Mouse (Mus musculus): ENCODE measurements around the gene Dohh. TPM values are rescaled to one million over a fixed set of nuclear protein-coding genes. Genes with fewer than 3 reads are reported as not detected.

The Dohh gene
- polyA plus RNA-seq, 1 experiment from 2014 or later, result 74.5 TPM

- no peak overlapping the region for H3K4me3 ChIP-seq
- H3K9ac ChIP-seq, result no peak overlapping the region
- 11% methylated on average over 25 of the region's 25 CpGs for WGBS (ENCODE audit: insufficient replicate concordance)
- H3K9me3 ChIP-seq (replicated peaks), result no peaks in the 10 kb centered on the region
- H3K4me2 ChIP-seq, result peak overlapping the region; percentile 64; the same call in 1 of the 2 replicates
- no peak for ATAC-seq
- H3K36me3 ChIP-seq, result peaks cover 8% of the 10 kb centered on the region; the same call in 1 of the 2 replicates
- peaks cover 52% of the 10 kb centered on the region for H3K4me1 ChIP-seq
- peaks cover 96% of the 10 kb centered on the region for H3K27me3 ChIP-seq (replicated peaks)
- H3K27ac ChIP-seq, result no peak overlapping the region; the same call in 1 of the 2 replicates
These were observed 40.2 kb downstream of the Dohh start for GRCm38 (mm10) chr10:81424246-81425051.

GRCm38 (mm10) chr10:81425236-81425850 lies 41.1 kb downstream of the Dohh start:
- H3K9me3 ChIP-seq (replicated peaks), result no peaks in the 10 kb centered on the region
- peaks cover 3% of the 10 kb centered on the region; the same call in 1 of the 2 replicates for H3K36me3 ChIP-seq
- no peak overlapping the region for H3K9ac ChIP-seq
- peaks cover 55% of the 10 kb centered on the region for H3K4me1 ChIP-seq
- 32% methylated on average over 10 of the region's 10 CpGs for WGBS (ENCODE audit: insufficient replicate concordance)
- no peak overlapping the region; the same call in 1 of the 2 replicates for H3K4me3 ChIP-seq
- peaks cover 97% of the 10 kb centered on the region for H3K27me3 ChIP-seq (replicated peaks)
- no peak overlapping the region; the same call in 1 of the 2 replicates for H3K27ac ChIP-seq
- peak overlapping the region; percentile 64 for H3K4me2 ChIP-seq
- ATAC-seq, result no peak

GRCm38 (mm10) chr10:81426081-81426671 lies 41.9 kb downstream of the Dohh start:
- peaks cover 98% of the 10 kb centered on the region for H3K27me3 ChIP-seq (replicated peaks)
- H3K36me3 ChIP-seq, result no peaks in the 10 kb centered on the region
- H3K4me2 ChIP-seq, result peak overlapping the region; percentile 64
- H3K27ac ChIP-seq, result no peak overlapping the region
- peak overlapping the region; percentile 53 for H3K4me3 ChIP-seq
- H3K9me3 ChIP-seq (replicated peaks), result no peaks in the 10 kb centered on the region
- peak overlapping the region; percentile 58 for H3K9ac ChIP-seq
- H3K4me1 ChIP-seq, result peaks cover 63% of the 10 kb centered on the region
- 3% methylated on average over 14 of the region's 33 CpGs for WGBS (ENCODE audit: insufficient replicate concordance)
- ATAC-seq, result no peak

GRCm38 (mm10) chr10:81426897-81427296 lies 42.7 kb downstream of the Dohh start:
- Histone ChIP-seq H3K9ac (peak overlapping the region; percentile 58), H3K9me3 (replicated peaks) (no peaks in the 10 kb centered on the region), H3K4me1 (peaks cover 65% of the 10 kb centered on the region), H3K36me3 (no peaks in the 10 kb centered on the region), H3K4me3 (peak overlapping the region; percentile 53), H3K27me3 (replicated peaks) (peaks cover 98% of the 10 kb centered on the region), H3K4me2 (peak overlapping the region; percentile 64), H3K27ac (no peak overlapping the region)
- ATAC-seq, result no peak
- 2% methylated on average over 38 of the region's 38 CpGs for WGBS (ENCODE audit: insufficient replicate concordance)

- 33% methylated on average over 3 of the region's 3 CpGs for WGBS (ENCODE audit: insufficient replicate concordance)
- peak overlapping the region; percentile 64 for H3K4me2 ChIP-seq
- ATAC-seq, result no peak
- H3K27ac ChIP-seq, result no peak overlapping the region
- H3K36me3 ChIP-seq, result no peaks in the 10 kb centered on the region
- peaks cover 66% of the 10 kb centered on the region for H3K4me1 ChIP-seq
- H3K4me3 ChIP-seq, result peak overlapping the region; percentile 53
- peaks cover 98% of the 10 kb centered on the region for H3K27me3 ChIP-seq (replicated peaks)
- H3K9ac ChIP-seq, result 0 out of 2 replicates have a peak overlapping the region, but pooled peaks have one; percentile 58
- H3K9me3 ChIP-seq (replicated peaks), result no peaks in the 10 kb centered on the region
These were observed 43.1 kb downstream of the Dohh start for GRCm38 (mm10) chr10:81427327-81427726.

GRCm38 (mm10) chr10:81427804-81428506 lies 43.7 kb downstream of the Dohh start:
- Histone ChIP-seq H3K4me1 (peaks cover 72% of the 10 kb centered on the region), H3K4me3 (no peak overlapping the region), H3K9ac (no peak overlapping the region), H3K9me3 (replicated peaks) (no peaks in the 10 kb centered on the region), H3K4me2 (no peak overlapping the region), H3K27ac (no peak overlapping the region), H3K36me3 (no peaks in the 10 kb centered on the region), H3K27me3 (replicated peaks) (peaks cover 98% of the 10 kb centered on the region)
- no peak for ATAC-seq
- WGBS (ENCODE audit: insufficient replicate concordance), result 61% methylated on average over 8 of the region's 8 CpGs

- Histone ChIP-seq H3K4me2 (no peak overlapping the region), H3K36me3 (no peaks in the 10 kb centered on the region), H3K9me3 (replicated peaks) (no peaks in the 10 kb centered on the region), H3K4me3 (no peak overlapping the region), H3K27ac (no peak overlapping the region), H3K4me1 (peaks cover 78% of the 10 kb centered on the region), H3K9ac (no peak overlapping the region), H3K27me3 (replicated peaks) (peaks cover 95% of the 10 kb centered on the region)
- ATAC-seq, result no peak
- 69% methylated on average over 7 of the region's 7 CpGs for WGBS (ENCODE audit: insufficient replicate concordance)
These were observed 44.3 kb downstream of the Dohh start for GRCm38 (mm10) chr10:81428507-81428870.

GRCm38 (mm10) chr10:81429092-81429491 lies 44.9 kb downstream of the Dohh start:
- Histone ChIP-seq H3K36me3 (no peaks in the 10 kb centered on the region), H3K4me1 (peaks cover 82% of the 10 kb centered on the region), H3K27me3 (replicated peaks) (peaks cover 89% of the 10 kb centered on the region), H3K9ac (no peak overlapping the region), H3K4me2 (peak overlapping the region; percentile 99), H3K27ac (no peak overlapping the region), H3K9me3 (replicated peaks) (no peaks in the 10 kb centered on the region), H3K4me3 (peak overlapping the region; percentile 77)
- WGBS (ENCODE audit: insufficient replicate concordance), result 19% methylated on average over 2 of the region's 2 CpGs
- ATAC-seq, result no peak

- WGBS (ENCODE audit: insufficient replicate concordance), result under 1% methylated on average over 19 of the region's 20 CpGs
- H3K27me3 ChIP-seq (replicated peaks), result peaks cover 84% of the 10 kb centered on the region
These were observed 45.4 kb downstream of the Dohh start for GRCm38 (mm10) chr10:81429605-81430061.

GRCm38 (mm10) chr10:81430141-81430830 lies 46.1 kb downstream of the Dohh start:
- no peaks in the 10 kb centered on the region for H3K9me3 ChIP-seq (replicated peaks)
- peak overlapping the region; percentile 84 for H3K27ac ChIP-seq
- H3K4me3 ChIP-seq, result peak overlapping the region; percentile 77
- peaks cover 76% of the 10 kb centered on the region for H3K4me1 ChIP-seq
- WGBS (ENCODE audit: insufficient replicate concordance), result 2% methylated on average over 42 of the region's 89 CpGs
- ATAC-seq, result peak; percentile 17; the same call in 1 of the 2 replicates
- H3K27me3 ChIP-seq (replicated peaks), result peaks cover 77% of the 10 kb centered on the region
- H3K4me2 ChIP-seq, result peak overlapping the region; percentile 99
- no peaks in the 10 kb centered on the region for H3K36me3 ChIP-seq
- H3K9ac ChIP-seq, result peak overlapping the region; percentile 76

More at GRCm38 (mm10) chr10:81429605-81430061, 45.4 kb downstream of the Dohh start:
- H3K36me3 ChIP-seq, result no peaks in the 10 kb centered on the region
- H3K9ac ChIP-seq, result peak overlapping the region; percentile 76
- ATAC-seq, result peak; percentile 58
- peak overlapping the region; percentile 77 for H3K4me3 ChIP-seq
- H3K4me2 ChIP-seq, result peak overlapping the region; percentile 99
- peaks cover 82% of the 10 kb centered on the region for H3K4me1 ChIP-seq
- peak overlapping the region; percentile 84 for H3K27ac ChIP-seq
- no peaks in the 10 kb centered on the region for H3K9me3 ChIP-seq (replicated peaks)

Data from liver, embryonic 12.5 days (tissue).